Mouse (Mus musculus) lung, embryonic 15.5 days (tissue): Measurements from ENCODE around the gene Stx6. TPM values are rescaled to one million over a fixed set of nuclear protein-coding genes. Genes with fewer than 3 reads are reported as not detected.

Source experiments
- ATAC-seq: fragments of 200-750 bp; cut with Nextera tagmentation; 2 replicates; pipeline ENCODE4 v1.8.0; 2017; ENCODE audit warnings: moderate number of reproducible peaks, borderline replicate concordance; ENCODE audit not compliant: low FRiP score, low TSS enrichment; ENCODE audit errors: extremely low read depth
- H3K27ac ChIP-seq: fragments of 300-500 bp; sonication (generic); 2 replicates; pipeline ENCODE4 v1.5.1; 2015; ENCODE audit warnings: moderate library complexity, mild to moderate bottlenecking, inconsistent platforms
- H3K27me3 ChIP-seq: fragments of 300-500 bp; sonication (generic); 2 replicates; pipeline ENCODE4 v1.6.1; 2015; ENCODE audit warnings: inconsistent platforms
- H3K36me3 ChIP-seq: fragments of 300-500 bp; sonication (generic); 2 replicates; pipeline ENCODE4 v1.6.1; 2015; ENCODE audit warnings: inconsistent platforms
- H3K4me1 ChIP-seq: fragments of 300-500 bp; sonication (generic); 2 replicates; pipeline ENCODE4 v1.6.1; 2015; ENCODE audit warnings: inconsistent platforms
- H3K4me2 ChIP-seq: fragments of 300-500 bp; sonication (generic); 2 replicates; pipeline ENCODE4 v1.6.1; 2015; ENCODE audit warnings: inconsistent platforms, mild to moderate bottlenecking, moderate library complexity
- H3K4me3 ChIP-seq: fragments of 300-500 bp; sonication (generic); 2 replicates; pipeline ENCODE4 v1.5.1; 2015; ENCODE audit warnings: mild to moderate bottlenecking, inconsistent platforms
- H3K9ac ChIP-seq: fragments of 300-500 bp; sonication (generic); 2 replicates; pipeline ENCODE4 v1.6.1; 2015; ENCODE audit warnings: inconsistent platforms
- H3K9me3 ChIP-seq: fragments of 300-500 bp; sonication (generic); 2 replicates; pipeline ENCODE4 v1.6.1; 2016; ENCODE audit warnings: inconsistent platforms
- WGBS: fragments of 180-500 bp; shearing (Covaris S2); methylation state at CpG from one replicate; pipeline ENCODE4 v1.1.7; 2015; 5-methylcytosine and 5-hydroxymethylcytosine counted together
- polyA plus RNA-seq: library from polyadenylated mRNA; unstranded; fragments of >200 nt; fragmentation: Nextera tagmentation; extraction: Ambion mirVana; gene quantifications from 2 replicates; pipeline ENCODE4 v1.2.1, GENCODE M21; 2015

The Stx6 gene
- polyA plus RNA-seq, 1 experiment from 2014 or later: 81.5 TPM

GRCm38 (mm10) chr1:155239962-155240717 lies 81.6 kb downstream of the Stx6 start:
- Histone ChIP-seq H3K4me3 (no peak overlapping the region), H3K27me3 (peaks cover 17% of the 10 kb centered on the region), H3K4me2 (no peak overlapping the region), H3K27ac (no peak overlapping the region), H3K36me3 (0 out of 2 replicates have a peak, but pooled peaks cover 3% of the 10 kb centered on the region), H3K9ac (no peak overlapping the region), H3K4me1 (peaks cover 32% of the 10 kb centered on the region), H3K9me3 (no peaks in the 10 kb centered on the region)
- WGBS: 87% methylated on average over 6 of the region's 6 CpGs
- no peak for ATAC-seq

- H3K36me3 ChIP-seq: 0 out of 2 replicates have a peak, but pooled peaks cover 3% of the 10 kb centered on the region
- no peak overlapping the region for H3K4me3 ChIP-seq
- H3K9me3 ChIP-seq: no peaks in the 10 kb centered on the region
- peaks cover 20% of the 10 kb centered on the region for H3K27me3 ChIP-seq
- H3K9ac ChIP-seq: no peak overlapping the region
- no peak overlapping the region for H3K27ac ChIP-seq
- no peak for ATAC-seq
- WGBS: 77% methylated on average over 12 of the region's 12 CpGs
- no peak overlapping the region for H3K4me2 ChIP-seq
- H3K4me1 ChIP-seq: peaks cover 17% of the 10 kb centered on the region; the same call in 1 of the 2 replicates
These were observed 83.4 kb downstream of the Stx6 start for GRCm38 (mm10) chr1:155241701-155242487.

- Histone ChIP-seq H3K9ac (no peak overlapping the region), H3K4me3 (no peak overlapping the region), H3K4me2 (no peak overlapping the region), H3K9me3 (no peaks in the 10 kb centered on the region), H3K27me3 (peaks cover 21% of the 10 kb centered on the region), H3K36me3 (0 out of 2 replicates have a peak, but pooled peaks cover 3% of the 10 kb centered on the region), H3K4me1 (peaks cover 11% of the 10 kb centered on the region; the same call in 1 of the 2 replicates), H3K27ac (no peak overlapping the region)
- WGBS: 80% methylated on average over 1 of the region's 1 CpGs
- no peak for ATAC-seq
These were observed 83.9 kb downstream of the Stx6 start for GRCm38 (mm10) chr1:155242488-155242745.

DNA sequence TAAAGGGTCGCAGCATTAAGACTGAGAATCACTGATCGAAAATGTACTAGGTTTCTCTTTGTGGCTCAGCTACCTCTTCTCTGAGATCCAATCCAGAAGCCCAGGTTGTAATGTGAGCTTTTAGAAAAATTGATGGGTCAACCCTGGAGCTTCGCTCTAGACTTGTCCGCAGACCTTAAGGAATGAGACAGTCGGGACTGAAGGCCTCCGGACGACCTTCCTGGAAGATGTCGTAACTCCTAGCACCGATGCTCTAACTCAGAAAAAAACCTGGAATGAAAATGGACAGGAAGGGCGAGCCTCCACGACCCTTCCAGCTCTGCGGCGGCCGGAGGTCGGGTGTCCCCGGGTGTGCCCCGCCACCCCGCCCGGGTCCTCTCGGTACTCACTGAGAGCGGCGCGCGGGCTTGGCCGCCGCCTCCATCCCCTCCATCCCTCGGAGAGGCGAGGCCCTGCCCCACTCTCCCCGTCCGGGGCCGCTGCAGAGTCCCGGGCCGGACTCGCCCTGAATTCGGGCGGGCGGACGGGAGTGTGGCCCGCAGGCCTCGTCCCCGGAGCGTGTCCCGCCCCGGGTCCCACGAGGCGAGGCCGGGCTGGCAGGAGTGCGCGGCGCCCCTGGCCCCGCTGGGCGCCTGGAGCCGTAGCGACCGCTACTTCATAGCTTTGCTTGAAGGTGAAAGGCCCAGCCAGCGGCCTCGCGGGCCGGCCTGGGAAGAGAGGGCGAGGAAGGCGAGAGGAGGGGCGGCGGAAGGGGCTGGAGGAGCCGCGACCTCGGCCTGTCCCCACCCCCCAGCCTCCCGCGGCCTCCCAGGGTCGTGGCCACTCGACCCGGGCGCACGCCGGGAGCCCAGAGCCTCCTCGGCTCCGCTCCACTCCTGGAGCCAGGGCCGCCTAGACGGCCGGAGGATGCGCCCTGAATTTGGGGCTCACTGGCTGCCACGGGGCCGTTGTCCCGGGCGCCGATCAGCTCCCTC lies 85.6 kb downstream of the Stx6 start, which contains the start of gene BC034090:
BC034090 (minus strand) TSS at position 648 of the 974 bp plus-strand sequence.
- H3K4me2 ChIP-seq: peak within 1 kb of the TSS; percentile 92
- WGBS: 2% methylated on average over 71 of the region's 85 CpGs
- peak within 1 kb of the TSS; percentile 74 for H3K27ac ChIP-seq
- peak; percentile 87 for ATAC-seq
- 0 out of 2 replicates have a peak, but pooled peaks cover 3% of the 10 kb centered on the region for H3K36me3 ChIP-seq
- peak within 1 kb of the TSS; percentile 67 for H3K9ac ChIP-seq
- H3K27me3 ChIP-seq: peaks cover 30% of the 10 kb centered on the region
- no peaks in the 10 kb centered on the region for H3K9me3 ChIP-seq
- H3K4me1 ChIP-seq: peaks cover 10% of the 10 kb centered on the region; the same call in 1 of the 2 replicates
- H3K4me3 ChIP-seq: peak within 1 kb of the TSS; percentile 62

DNA sequence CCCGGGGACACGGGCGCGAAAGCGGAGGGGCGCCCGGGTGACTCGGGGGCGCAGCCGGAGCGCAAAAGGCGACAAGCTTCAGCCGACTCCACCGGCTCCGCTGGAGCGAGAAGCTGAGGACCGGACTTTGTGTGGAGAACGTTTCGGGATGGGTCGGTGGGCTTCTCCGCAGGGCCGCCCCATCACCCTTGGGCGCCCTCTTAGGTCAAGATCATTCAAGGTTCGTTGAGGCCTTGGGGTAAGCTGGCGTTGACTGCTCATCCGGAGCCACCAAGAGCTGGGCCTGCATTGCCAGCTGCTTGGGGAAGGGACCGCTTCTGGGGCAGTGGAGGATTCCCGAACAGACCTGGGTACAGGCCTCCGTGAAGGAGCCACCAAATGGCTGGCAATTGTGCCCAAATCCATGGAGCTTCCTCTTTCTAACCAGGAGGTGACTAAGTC lies 86.3 kb downstream of the Stx6 start:
- 0 out of 2 replicates have a peak, but pooled peaks cover 3% of the 10 kb centered on the region for H3K36me3 ChIP-seq
- peak overlapping the region; percentile 62 for H3K4me3 ChIP-seq
- peaks cover 30% of the 10 kb centered on the region for H3K27me3 ChIP-seq
- no peaks in the 10 kb centered on the region for H3K9me3 ChIP-seq
- ATAC-seq: peak; percentile 12; the same call in 1 of the 2 replicates
- peaks cover 10% of the 10 kb centered on the region; the same call in 1 of the 2 replicates for H3K4me1 ChIP-seq
- WGBS: 6% methylated on average over 29 of the region's 29 CpGs
- peak overlapping the region; percentile 67 for H3K9ac ChIP-seq
- H3K27ac ChIP-seq: peak overlapping the region; percentile 74; the same call in 1 of the 2 replicates
- H3K4me2 ChIP-seq: peak overlapping the region; percentile 92

GRCm38 (mm10) chr1:155245516-155245915 lies 87.0 kb downstream of the Stx6 start:
- Histone ChIP-seq H3K27me3 (peaks cover 30% of the 10 kb centered on the region), H3K36me3 (0 out of 2 replicates have a peak, but pooled peaks cover 3% of the 10 kb centered on the region), H3K27ac (no peak overlapping the region), H3K4me3 (peak overlapping the region; percentile 62; the same call in 1 of the 2 replicates), H3K9me3 (no peaks in the 10 kb centered on the region), H3K4me2 (peak overlapping the region; percentile 92; the same call in 1 of the 2 replicates), H3K9ac (no peak overlapping the region), H3K4me1 (peaks cover 10% of the 10 kb centered on the region; the same call in 1 of the 2 replicates)
- 73% methylated on average over 7 of the region's 7 CpGs for WGBS
- ATAC-seq: no peak

- no peak for ATAC-seq
- Histone ChIP-seq H3K9me3 (no peaks in the 10 kb centered on the region), H3K4me3 (no peak overlapping the region), H3K9ac (no peak overlapping the region), H3K36me3 (no peaks in the 10 kb centered on the region), H3K4me1 (peaks cover 10% of the 10 kb centered on the region; the same call in 1 of the 2 replicates), H3K4me2 (no peak overlapping the region), H3K27ac (no peak overlapping the region), H3K27me3 (peaks cover 30% of the 10 kb centered on the region)
- WGBS: 24% methylated on average over 5 of the region's 5 CpGs
These were observed 88.9 kb downstream of the Stx6 start for GRCm38 (mm10) chr1:155247441-155247840.

DNA sequence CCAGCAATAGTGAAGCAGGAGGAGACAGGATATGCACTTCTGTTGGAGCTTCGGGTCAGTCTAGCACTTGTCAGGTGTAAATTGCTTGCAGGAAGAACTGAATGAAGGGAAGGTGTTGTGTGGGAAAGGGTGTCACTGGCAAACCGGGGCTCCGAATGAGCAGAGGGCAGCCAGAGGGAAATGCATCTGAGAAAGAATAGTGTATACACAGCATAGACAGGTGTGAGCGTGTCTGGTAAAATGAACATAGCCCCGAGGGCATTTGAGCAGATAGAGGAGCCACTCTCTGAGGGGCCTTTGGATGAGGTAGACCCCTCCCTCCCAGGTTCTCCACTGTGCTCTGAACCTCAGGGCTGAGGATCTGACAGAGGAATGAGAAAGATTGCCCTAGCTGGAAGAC lies 89.5 kb downstream of the Stx6 start:
- Histone ChIP-seq H3K27me3 (peaks cover 30% of the 10 kb centered on the region), H3K4me1 (peaks cover 10% of the 10 kb centered on the region; the same call in 1 of the 2 replicates), H3K4me2 (no peak overlapping the region), H3K36me3 (no peaks in the 10 kb centered on the region), H3K27ac (no peak overlapping the region), H3K9ac (no peak overlapping the region), H3K9me3 (no peaks in the 10 kb centered on the region), H3K4me3 (no peak overlapping the region)
- no peak for ATAC-seq
- WGBS: 30% methylated on average over 5 of the region's 5 CpGs

DNA sequence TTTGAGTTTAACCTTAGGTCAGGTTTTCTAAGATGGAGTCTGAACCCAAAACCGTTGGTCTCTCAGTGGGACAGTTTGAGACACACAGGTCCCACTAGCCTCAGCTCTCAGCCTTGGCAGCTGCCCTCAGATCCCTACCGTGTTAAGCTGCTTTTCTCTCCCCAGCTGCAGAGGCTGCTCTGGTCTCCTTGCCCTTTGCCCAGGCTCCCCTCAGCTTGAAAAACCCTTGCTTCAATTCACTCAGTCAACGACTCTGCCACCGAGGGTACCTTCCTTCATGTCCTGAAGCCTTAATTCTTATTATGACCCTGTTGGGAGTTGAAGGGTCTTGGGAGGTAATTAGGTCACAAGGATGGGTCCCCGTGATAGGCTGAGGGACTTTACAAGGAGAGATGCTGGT lies 91.4 kb downstream of the Stx6 start:
- Histone ChIP-seq H3K4me1 (no peaks in the 10 kb centered on the region), H3K27ac (no peak overlapping the region), H3K9ac (no peak overlapping the region), H3K4me2 (no peak overlapping the region), H3K36me3 (no peaks in the 10 kb centered on the region), H3K4me3 (no peak overlapping the region), H3K27me3 (peaks cover 15% of the 10 kb centered on the region; the same call in 1 of the 2 replicates), H3K9me3 (no peaks in the 10 kb centered on the region)
- 50% methylated on average over 5 of the region's 5 CpGs for WGBS
- no peak for ATAC-seq

DNA sequence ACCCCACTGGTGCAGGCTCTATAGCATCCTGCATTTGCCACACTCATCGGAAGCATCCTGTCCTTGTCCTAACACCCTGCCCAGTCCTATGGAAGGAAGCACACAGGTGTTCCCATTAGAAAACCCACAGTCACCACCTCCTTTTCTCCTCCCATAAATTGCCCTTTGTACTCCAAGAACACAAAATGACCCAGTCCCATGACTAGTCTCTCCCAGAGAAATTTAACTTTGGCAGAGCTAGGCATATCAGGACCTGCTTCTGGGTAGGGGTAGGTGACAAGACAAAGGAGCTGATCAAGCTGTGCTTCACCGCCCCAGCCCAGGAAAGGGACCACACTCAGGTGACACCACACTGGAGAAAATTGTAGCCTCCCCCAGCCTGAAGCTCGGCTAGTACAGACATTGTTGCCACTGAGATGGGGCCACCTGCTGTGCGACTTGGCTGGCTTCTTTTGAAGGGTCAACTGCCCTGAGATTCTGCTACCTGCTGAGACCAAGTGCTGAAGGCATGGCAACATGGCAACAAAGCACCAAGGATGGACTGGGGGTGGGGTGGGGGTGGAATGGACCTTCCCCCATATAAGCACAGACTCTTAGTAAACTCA lies 92.1 kb downstream of the Stx6 start:
- 41% methylated on average over 4 of the region's 4 CpGs for WGBS
- peaks cover 12% of the 10 kb centered on the region; the same call in 1 of the 2 replicates for H3K27me3 ChIP-seq
- no peaks in the 10 kb centered on the region for H3K9me3 ChIP-seq
- H3K4me2 ChIP-seq: no peak overlapping the region
- ATAC-seq: no peak
- no peak overlapping the region for H3K4me3 ChIP-seq
- no peaks in the 10 kb centered on the region for H3K4me1 ChIP-seq
- H3K9ac ChIP-seq: no peak overlapping the region
- no peak overlapping the region for H3K27ac ChIP-seq
- no peaks in the 10 kb centered on the region for H3K36me3 ChIP-seq
